Mouse (Mus musculus) heart, embryonic 15.5 days (tissue): ENCODE results near the gene Cmklr1. TPM values are rescaled to one million over a fixed set of nuclear protein-coding genes. Genes with fewer than 3 reads are reported as not detected.

Experiments used
- ATAC-seq: fragments of 200-750 bp; cut with Nextera tagmentation; replicated peaks from 2 replicates; pipeline ENCODE4 v1.8.0; 2017; ENCODE audit warnings: low read depth, moderate TSS enrichment; ENCODE audit not compliant: insufficient number of reproducible peaks, insufficient read depth, low FRiP score
- H3K27ac ChIP-seq: fragments of 300-500 bp; sonication (generic); 2 replicates; pipeline ENCODE4 v1.5.1; 2015; ENCODE audit warnings: mild to moderate bottlenecking, inconsistent platforms
- H3K27me3 ChIP-seq: fragments of 300-500 bp; sonication (generic); 2 replicates; pipeline ENCODE4 v1.6.1; 2015; ENCODE audit warnings: inconsistent platforms
- H3K36me3 ChIP-seq: fragments of 300-500 bp; sonication (generic); 2 replicates; pipeline ENCODE4 v1.6.1; 2015; ENCODE audit warnings: mild to moderate bottlenecking, inconsistent platforms
- H3K4me1 ChIP-seq: fragments of 300-500 bp; sonication (generic); replicated peaks from 2 replicates; pipeline ENCODE4 v1.6.1; 2015; ENCODE audit warnings: inconsistent platforms
- H3K4me2 ChIP-seq: fragments of 300-500 bp; sonication (generic); 2 replicates; pipeline ENCODE4 v1.6.1; 2015; ENCODE audit warnings: inconsistent platforms, mild to moderate bottlenecking, moderate library complexity
- H3K4me3 ChIP-seq: fragments of 300-500 bp; sonication (generic); 2 replicates; pipeline ENCODE4 v1.5.1; 2015; ENCODE audit warnings: mild to moderate bottlenecking, inconsistent platforms
- H3K9ac ChIP-seq: fragments of 300-500 bp; sonication (generic); 2 replicates; pipeline ENCODE4 v1.6.1; 2015; ENCODE audit warnings: mild to moderate bottlenecking, inconsistent platforms
- H3K9me3 ChIP-seq: fragments of 300-500 bp; sonication (generic); replicated peaks from 2 replicates; pipeline ENCODE4 v1.6.1; 2016; ENCODE audit warnings: inconsistent platforms
- WGBS: fragments of 180-500 bp; shearing (Covaris S2); methylation state at CpG from one replicate; pipeline ENCODE4 v1.1.7; 2015; ENCODE audit warnings: mixed read lengths; 5-methylcytosine and 5-hydroxymethylcytosine counted together
- polyA plus RNA-seq: library from polyadenylated mRNA; unstranded; fragments of >200 nt; fragmentation: Nextera tagmentation; extraction: Ambion mirVana; gene quantifications from 2 replicates; pipeline ENCODE4 v1.2.1, GENCODE M21; 2015

The Cmklr1 gene
- polyA plus RNA-seq, 1 experiment from 2014 or later, result 4.4 TPM

DNA sequence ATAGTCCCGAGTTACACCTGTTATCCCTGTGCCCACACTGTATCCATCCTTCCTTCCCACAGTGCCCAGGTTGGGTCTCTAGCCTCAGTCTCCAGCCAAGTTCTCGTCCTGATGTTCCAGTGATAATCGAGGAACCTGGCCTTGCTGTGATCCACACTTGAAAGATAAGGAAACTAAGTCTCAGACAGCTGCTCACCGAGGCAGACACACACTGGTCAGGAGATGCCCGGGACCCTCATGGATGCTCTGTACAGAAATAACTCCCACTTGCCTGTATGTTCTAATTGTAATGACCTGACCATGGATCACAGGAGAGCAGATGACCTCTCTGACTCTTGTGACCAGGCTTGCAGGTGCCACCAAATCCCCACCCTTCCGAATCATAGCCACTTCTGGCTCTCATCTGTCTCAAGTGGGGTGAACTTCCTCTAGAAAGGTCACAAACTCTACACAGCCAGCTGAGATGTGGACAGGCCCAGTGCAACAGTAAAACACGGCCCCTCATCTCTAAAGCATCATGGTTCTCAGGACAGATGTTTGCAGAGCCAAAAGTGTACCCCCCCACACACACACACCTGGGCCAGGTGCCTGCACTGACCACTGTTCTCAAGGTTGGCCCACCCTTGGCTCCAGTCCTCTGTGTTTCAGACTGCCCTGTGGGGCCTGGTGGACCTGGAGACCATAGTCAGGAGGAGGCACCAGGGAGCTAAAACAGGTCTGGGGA, 15.2 kb downstream of the Cmklr1 start:
- H3K9ac ChIP-seq, result no peak overlapping the region
- H3K4me3 ChIP-seq, result no peak overlapping the region
- WGBS, result 60% methylated on average over 7 of the region's 7 CpGs
- H3K27me3 ChIP-seq, result peaks cover 28% of the 10 kb centered on the region
- H3K9me3 ChIP-seq, result no peaks in the 10 kb centered on the region
- H3K36me3 ChIP-seq, result no peaks in the 10 kb centered on the region
- H3K4me2 ChIP-seq, result no peak overlapping the region
- ATAC-seq, result no peak
- peaks cover 48% of the 10 kb centered on the region for H3K4me1 ChIP-seq
- H3K27ac ChIP-seq, result no peak overlapping the region

DNA sequence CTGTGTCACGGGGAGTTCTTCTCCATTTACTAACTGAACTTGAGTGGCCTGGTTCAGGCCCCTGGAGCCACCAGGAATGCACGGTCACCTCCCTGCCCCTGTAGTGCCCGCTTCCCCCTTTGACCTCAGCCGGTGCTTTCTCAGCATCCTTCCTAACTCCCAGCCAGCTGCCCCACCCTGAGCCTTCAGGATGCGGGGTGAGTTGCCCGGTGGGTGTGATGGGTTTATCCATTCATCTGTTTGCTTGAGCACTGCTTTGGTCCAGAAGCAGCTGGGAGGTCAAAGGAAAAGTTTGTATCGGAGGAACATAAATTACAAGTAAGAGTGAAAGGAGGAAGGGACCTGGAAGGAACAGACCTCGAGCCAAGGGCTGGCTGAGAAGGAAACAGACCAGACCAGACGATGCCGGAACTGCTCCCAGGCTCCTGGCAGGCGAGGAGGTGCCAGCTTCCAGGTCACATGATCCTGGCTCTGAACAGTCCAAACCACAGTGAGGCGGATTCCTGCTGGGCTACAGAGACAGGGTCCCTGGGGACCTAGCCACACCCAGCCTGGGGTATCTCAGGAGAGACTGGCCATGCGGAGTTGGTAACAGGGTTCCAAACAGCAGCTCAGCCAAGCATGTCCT, 16.1 kb downstream of the Cmklr1 start:
- H3K27ac ChIP-seq, result peak overlapping the region; percentile 39
- H3K36me3 ChIP-seq, result no peaks in the 10 kb centered on the region
- H3K9ac ChIP-seq, result no peak overlapping the region
- H3K4me2 ChIP-seq, result no peak overlapping the region
- peaks cover 26% of the 10 kb centered on the region for H3K27me3 ChIP-seq
- 42% methylated on average over 13 of the region's 13 CpGs for WGBS
- H3K9me3 ChIP-seq, result no peaks in the 10 kb centered on the region
- peak; percentile 45; the same call in 1 of the 2 replicates for ATAC-seq
- H3K4me3 ChIP-seq, result no peak overlapping the region
- peaks cover 48% of the 10 kb centered on the region for H3K4me1 ChIP-seq

DNA sequence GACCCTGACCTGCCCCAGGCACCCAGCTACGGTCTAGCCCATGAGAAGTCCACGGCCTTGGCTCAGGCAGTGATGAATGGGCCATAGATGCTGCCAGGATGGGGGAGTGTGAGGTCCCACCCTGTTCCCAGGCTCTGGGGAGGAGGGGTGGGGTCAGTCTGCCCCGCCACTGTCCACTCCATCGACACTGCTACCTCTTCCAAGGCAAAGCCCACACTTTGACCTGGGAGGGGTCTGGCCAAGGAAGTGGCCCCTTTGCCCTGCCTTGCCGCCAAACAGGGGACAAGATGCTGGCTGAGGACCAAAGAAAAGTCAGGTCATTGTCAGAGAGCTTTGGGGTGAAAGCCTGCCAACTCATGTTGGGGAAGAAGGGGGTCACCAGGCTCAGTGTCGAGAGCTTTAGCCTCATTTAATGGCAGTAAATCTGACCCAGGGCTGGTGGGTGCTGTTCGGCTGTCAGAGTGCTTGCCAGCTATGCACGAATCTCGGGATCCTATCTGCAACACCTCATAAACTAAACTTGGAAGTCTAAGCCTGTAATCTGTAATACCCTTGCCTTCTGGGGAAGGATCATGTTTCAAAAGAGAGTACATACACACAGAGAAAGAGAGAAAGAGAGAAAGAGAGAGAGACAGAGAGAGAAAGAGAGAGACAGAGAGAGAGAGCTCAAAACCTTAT, 17.1 kb downstream of the Cmklr1 start:
- H3K36me3 ChIP-seq, result no peaks in the 10 kb centered on the region
- H3K4me1 ChIP-seq, result peaks cover 56% of the 10 kb centered on the region
- H3K27ac ChIP-seq, result peak overlapping the region; percentile 39; the same call in 1 of the 2 replicates
- no peaks in the 10 kb centered on the region for H3K9me3 ChIP-seq
- H3K4me3 ChIP-seq, result no peak overlapping the region
- no peak overlapping the region for H3K4me2 ChIP-seq
- peaks cover 23% of the 10 kb centered on the region for H3K27me3 ChIP-seq
- 29% methylated on average over 9 of the region's 9 CpGs for WGBS
- no peak for ATAC-seq
- no peak overlapping the region for H3K9ac ChIP-seq

DNA sequence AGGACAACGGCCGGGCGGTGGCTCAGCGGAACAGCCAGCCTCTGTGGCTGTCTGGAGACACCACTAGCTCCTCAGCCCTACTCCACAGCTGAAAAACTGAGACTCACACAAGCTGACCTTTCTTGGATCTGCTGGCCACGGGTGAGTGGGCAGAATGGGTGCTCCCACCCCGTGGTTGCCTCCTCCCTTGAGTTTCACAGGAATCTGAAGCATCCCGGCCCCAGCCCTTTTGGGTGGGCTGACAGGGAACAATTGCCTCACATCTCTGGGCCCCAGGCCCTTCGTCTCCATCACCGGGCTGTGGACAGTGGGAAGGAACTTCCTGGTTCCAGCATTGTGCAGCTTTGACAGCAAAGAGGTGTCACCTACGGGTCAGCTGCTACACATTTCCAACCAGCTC, 20.1 kb downstream of the Cmklr1 start:
- no peak overlapping the region for H3K27ac ChIP-seq
- no peak overlapping the region for H3K4me2 ChIP-seq
- no peak for ATAC-seq
- H3K9me3 ChIP-seq, result no peaks in the 10 kb centered on the region
- no peak overlapping the region for H3K9ac ChIP-seq
- peaks cover 59% of the 10 kb centered on the region for H3K4me1 ChIP-seq
- no peaks in the 10 kb centered on the region for H3K36me3 ChIP-seq
- no peak overlapping the region for H3K4me3 ChIP-seq
- H3K27me3 ChIP-seq, result peaks cover 36% of the 10 kb centered on the region
- WGBS, result 55% methylated on average over 10 of the region's 10 CpGs

DNA sequence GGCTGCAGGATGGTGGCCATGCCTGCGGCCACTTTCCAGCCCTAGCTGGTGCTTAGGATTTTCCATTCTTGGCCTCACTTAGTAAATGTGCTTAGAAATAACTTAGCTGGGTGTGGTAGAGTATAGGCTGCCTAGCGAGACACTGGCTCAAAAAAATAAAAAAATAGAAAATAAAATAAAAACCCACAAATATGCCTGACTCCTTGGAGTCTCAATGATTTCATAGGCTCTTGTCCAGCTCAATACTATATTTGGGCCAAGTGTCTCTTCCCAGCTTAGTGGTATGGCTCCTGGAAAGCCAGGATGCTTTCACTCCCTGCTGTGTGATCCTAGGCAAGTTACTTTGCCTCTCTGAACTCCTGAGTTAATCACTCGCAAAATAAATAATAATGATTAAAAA, 21.0 kb downstream of the Cmklr1 start:
- Histone ChIP-seq H3K36me3 (no peaks in the 10 kb centered on the region), H3K9ac (no peak overlapping the region), H3K27ac (no peak overlapping the region; the same call in 1 of the 2 replicates), H3K4me3 (no peak overlapping the region), H3K4me2 (no peak overlapping the region), H3K27me3 (peaks cover 38% of the 10 kb centered on the region), H3K9me3 (no peaks in the 10 kb centered on the region), H3K4me1 (peaks cover 58% of the 10 kb centered on the region)
- ATAC-seq, result no peak
- WGBS, result 64% methylated on average over 3 of the region's 3 CpGs

DNA sequence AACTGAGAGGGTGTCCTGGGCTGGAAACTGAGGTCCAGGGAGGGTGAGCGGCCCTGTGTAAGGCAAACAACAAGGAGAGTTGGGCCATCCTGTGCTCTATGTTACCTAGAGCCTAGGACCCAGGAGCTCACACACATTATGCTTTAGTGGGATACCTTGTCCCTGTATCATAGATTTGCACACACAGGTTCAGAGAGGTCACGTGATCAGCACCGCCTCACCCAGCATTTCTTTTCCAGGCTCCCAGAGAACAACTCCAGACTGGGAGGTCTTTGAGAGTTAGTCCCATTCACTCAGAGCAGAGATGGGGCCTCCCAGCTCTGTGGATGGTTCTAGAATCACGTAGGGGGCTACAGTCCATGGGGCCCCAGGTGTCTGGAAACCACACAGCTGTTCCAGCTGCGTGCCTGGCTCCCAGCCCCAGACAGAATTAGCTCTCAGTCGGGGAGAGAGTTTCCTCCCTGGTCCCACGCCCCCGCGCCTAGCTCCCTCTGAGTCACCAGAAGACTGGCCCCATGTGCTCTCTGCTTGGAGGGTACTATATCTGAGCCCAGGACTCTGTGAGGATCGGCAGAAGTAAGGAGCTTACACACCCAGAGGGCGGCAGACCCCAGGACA, 22.3 kb downstream of the Cmklr1 start:
- no peaks in the 10 kb centered on the region for H3K36me3 ChIP-seq
- no peak overlapping the region for H3K4me2 ChIP-seq
- peak; percentile 41 for ATAC-seq
- no peak overlapping the region for H3K9ac ChIP-seq
- H3K4me3 ChIP-seq, result no peak overlapping the region
- H3K27me3 ChIP-seq, result peaks cover 38% of the 10 kb centered on the region
- H3K27ac ChIP-seq, result peak overlapping the region; percentile 25; the same call in 1 of the 2 replicates
- peaks cover 45% of the 10 kb centered on the region for H3K4me1 ChIP-seq
- WGBS, result 23% methylated on average over 11 of the region's 11 CpGs
- H3K9me3 ChIP-seq, result no peaks in the 10 kb centered on the region

DNA sequence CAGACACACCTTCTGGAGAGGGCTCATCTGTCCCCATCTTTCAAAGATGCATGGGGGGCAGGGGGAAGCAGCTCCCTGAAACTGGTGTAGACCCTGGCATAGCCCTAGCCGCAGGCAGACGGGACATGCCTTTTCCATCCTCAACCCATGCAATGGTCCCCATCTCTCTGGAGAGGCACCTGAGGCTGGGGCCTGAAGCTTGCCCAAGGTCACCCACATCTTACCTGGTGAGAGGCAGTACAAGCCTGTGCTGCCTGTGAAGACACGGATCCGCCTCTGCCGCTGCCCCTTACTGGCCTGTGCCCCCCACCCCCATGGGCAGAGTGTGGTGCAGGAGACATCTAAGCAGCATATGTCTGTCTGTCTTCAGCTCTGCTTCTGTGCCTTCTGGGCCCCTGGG, 23.2 kb downstream of the Cmklr1 start:
- H3K4me3 ChIP-seq, result no peak overlapping the region
- no peaks in the 10 kb centered on the region for H3K9me3 ChIP-seq
- H3K27me3 ChIP-seq, result peaks cover 37% of the 10 kb centered on the region
- H3K4me1 ChIP-seq, result peaks cover 41% of the 10 kb centered on the region
- no peak overlapping the region for H3K9ac ChIP-seq
- no peak overlapping the region for H3K4me2 ChIP-seq
- WGBS, result 63% methylated on average over 5 of the region's 5 CpGs
- H3K36me3 ChIP-seq, result no peaks in the 10 kb centered on the region
- ATAC-seq, result no peak
- H3K27ac ChIP-seq, result no peak overlapping the region

DNA sequence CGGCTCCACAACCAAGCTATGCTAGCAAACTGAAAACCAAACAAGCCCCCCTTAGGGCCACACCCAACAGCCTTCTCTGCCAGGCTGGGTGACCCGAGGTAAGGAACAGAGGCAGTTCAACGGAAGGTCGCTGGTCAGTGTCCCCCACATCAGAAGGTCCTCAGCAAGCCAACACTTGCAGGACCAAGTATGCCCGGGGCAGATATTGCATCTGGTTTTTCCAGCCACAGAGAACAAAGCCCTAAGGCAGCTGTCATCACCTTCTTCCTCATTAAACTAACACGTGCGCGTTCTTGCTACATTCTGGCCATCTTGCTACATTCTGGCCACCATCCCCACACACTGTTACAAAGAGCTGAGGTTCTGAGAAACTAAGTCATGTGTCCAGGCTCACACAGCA, 23.9 kb downstream of the Cmklr1 start:
- WGBS, result 43% methylated on average over 8 of the region's 8 CpGs
- Histone ChIP-seq H3K4me3 (no peak overlapping the region), H3K9me3 (no peaks in the 10 kb centered on the region), H3K27ac (no peak overlapping the region), H3K4me1 (peaks cover 41% of the 10 kb centered on the region), H3K9ac (no peak overlapping the region), H3K4me2 (no peak overlapping the region), H3K27me3 (peaks cover 30% of the 10 kb centered on the region), H3K36me3 (no peaks in the 10 kb centered on the region)
- no peak for ATAC-seq

DNA sequence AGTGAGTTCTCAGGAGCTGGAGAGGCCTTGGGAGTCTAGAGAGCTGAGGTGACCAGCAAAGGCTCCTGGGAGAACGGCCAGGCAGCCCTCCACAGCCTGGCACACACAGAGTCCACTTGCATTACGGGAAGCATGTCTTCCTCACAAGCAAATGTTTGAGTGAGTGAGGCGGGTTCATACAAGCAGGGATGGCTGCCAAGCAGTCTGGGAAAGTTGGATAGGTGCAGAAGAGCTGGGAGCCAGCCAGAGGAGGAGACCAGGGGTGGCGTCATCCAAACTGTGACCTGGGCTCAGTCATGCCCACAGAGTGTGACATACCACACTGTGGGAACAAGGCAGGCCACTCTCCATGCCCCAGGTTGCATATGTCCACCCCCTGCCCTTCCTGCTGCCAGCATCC, 25.2 kb downstream of the Cmklr1 start:
- Histone ChIP-seq H3K4me1 (peaks cover 41% of the 10 kb centered on the region), H3K27me3 (peaks cover 21% of the 10 kb centered on the region; the same call in 1 of the 2 replicates), H3K27ac (no peak overlapping the region), H3K9ac (no peak overlapping the region), H3K9me3 (no peaks in the 10 kb centered on the region), H3K36me3 (no peaks in the 10 kb centered on the region), H3K4me2 (no peak overlapping the region), H3K4me3 (no peak overlapping the region)
- ATAC-seq, result no peak
- WGBS, result 64% methylated on average over 4 of the region's 4 CpGs

DNA sequence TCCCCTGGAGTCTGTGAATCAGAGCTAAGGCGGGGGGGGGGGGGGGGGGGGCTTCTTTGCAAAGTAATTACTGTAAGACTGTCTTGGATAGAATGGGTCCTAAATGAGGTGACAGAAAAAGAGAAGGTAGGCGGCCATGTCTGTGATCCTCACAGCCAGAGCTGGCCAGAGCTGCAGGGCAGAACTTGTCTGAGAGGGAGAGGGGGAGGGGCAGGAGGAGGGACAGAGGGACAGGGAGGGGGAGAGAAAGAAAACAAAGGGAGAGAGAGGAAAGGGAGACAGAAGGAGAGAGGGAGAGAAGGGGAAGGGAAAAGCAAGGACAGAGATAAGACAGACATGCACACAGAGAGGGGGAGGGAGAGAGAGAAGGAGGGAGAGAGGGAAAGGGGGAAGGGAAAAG, 27.2 kb downstream of the Cmklr1 start:
- peaks cover 31% of the 10 kb centered on the region for H3K4me1 ChIP-seq
- H3K4me3 ChIP-seq, result no peak overlapping the region
- no peaks in the 10 kb centered on the region for H3K36me3 ChIP-seq
- no peaks in the 10 kb centered on the region for H3K9me3 ChIP-seq
- 26% methylated on average over 2 of the region's 2 CpGs for WGBS
- no peak overlapping the region for H3K4me2 ChIP-seq
- no peak for ATAC-seq
- no peak overlapping the region for H3K27ac ChIP-seq
- H3K9ac ChIP-seq, result no peak overlapping the region
- H3K27me3 ChIP-seq, result peaks cover 15% of the 10 kb centered on the region; the same call in 1 of the 2 replicates

DNA sequence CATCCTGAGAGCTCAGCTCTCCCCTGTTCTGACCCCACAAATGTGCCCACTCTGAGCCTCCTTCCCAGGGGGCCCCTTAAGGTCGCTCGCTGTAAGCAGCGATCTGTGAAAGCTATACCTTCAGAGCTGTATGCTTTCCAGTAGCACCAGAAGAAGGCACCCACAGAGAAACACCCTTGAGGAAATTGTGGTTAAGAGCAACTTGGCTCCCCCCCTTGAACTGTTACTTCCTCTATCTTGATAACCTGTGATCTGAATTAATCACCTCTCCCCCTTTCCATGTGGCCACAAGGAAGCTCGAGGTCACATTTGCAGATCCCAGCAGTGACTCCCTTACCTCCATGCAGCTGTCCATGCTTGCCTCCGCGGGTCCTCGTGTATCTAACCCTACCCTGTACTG, 29.2 kb downstream of the Cmklr1 start:
- no peaks in the 10 kb centered on the region for H3K36me3 ChIP-seq
- no peak overlapping the region for H3K4me3 ChIP-seq
- no peak overlapping the region for H3K9ac ChIP-seq
- H3K27me3 ChIP-seq, result peaks cover 7% of the 10 kb centered on the region; the same call in 1 of the 2 replicates
- ATAC-seq, result no peak
- peaks cover 11% of the 10 kb centered on the region for H3K4me1 ChIP-seq
- 47% methylated on average over 7 of the region's 7 CpGs for WGBS
- H3K9me3 ChIP-seq, result no peaks in the 10 kb centered on the region
- no peak overlapping the region for H3K4me2 ChIP-seq
- no peak overlapping the region for H3K27ac ChIP-seq
